Mouse (Mus musculus) kidney, postnatal 0 days (tissue): ENCODE data around the gene Rab44. TPM values are rescaled to one million over a fixed set of nuclear protein-coding genes. Genes with fewer than 3 reads are reported as not detected.

Source experiments
- ATAC-seq: fragments of 200-750 bp; cut with Nextera tagmentation; replicated peaks from 2 replicates; pipeline ENCODE4 v1.8.0; 2017; ENCODE audit warnings: low read depth, moderate number of reproducible peaks, moderate TSS enrichment, moderate library complexity; ENCODE audit not compliant: low FRiP score
- DNase-seq: peaks from one replicate; pipeline ENCODE4 v3.0.0-alpha.2; 2016; ENCODE audit warnings: low spot score
- H3K27ac ChIP-seq: fragments of 300-500 bp; sonication (generic); 2 replicates; pipeline ENCODE4 v1.5.1; 2014; ENCODE audit warnings: mild to moderate bottlenecking
- H3K27me3 ChIP-seq: fragments of 300-500 bp; sonication (generic); 2 replicates; pipeline ENCODE4 v1.6.1; 2014; ENCODE audit warnings: low read length, mixed read lengths; ENCODE audit not compliant: insufficient read depth
- H3K36me3 ChIP-seq: fragments of 300-500 bp; sonication (generic); 2 replicates; pipeline ENCODE4 v1.6.1; 2014; ENCODE audit warnings: low read length, mixed read lengths; ENCODE audit not compliant: insufficient read depth
- H3K4me1 ChIP-seq: fragments of 300-500 bp; sonication (generic); replicated peaks from 2 replicates; pipeline ENCODE4 v1.6.1; 2014; ENCODE audit warnings: antibody characterized with exemption, low read length, mixed read lengths; ENCODE audit not compliant: insufficient read depth
- H3K4me2 ChIP-seq: fragments of 300-500 bp; sonication (generic); 2 replicates; pipeline ENCODE4 v1.6.1; 2014; ENCODE audit warnings: mild to moderate bottlenecking, low read length, moderate library complexity, mixed read lengths
- H3K4me3 ChIP-seq: fragments of 300-500 bp; sonication (generic); replicated peaks from 2 replicates; pipeline ENCODE4 v1.5.1; 2014; ENCODE audit warnings: low read depth, low read length
- H3K9ac ChIP-seq: fragments of 300-500 bp; sonication (generic); 2 replicates; pipeline ENCODE4 v1.6.1; 2014; ENCODE audit warnings: low read depth, low read length
- H3K9me3 ChIP-seq: fragments of 300-500 bp; sonication (generic); replicated peaks from 2 replicates; pipeline ENCODE4 v1.6.1; 2016; ENCODE audit warnings: low read length, inconsistent platforms, mixed read lengths
- CTCF ChIP-seq: IDR thresholded peaks from 2 replicates; pipeline ENCODE4 v1.5.1; 2016; ENCODE audit warnings: antibody characterized with exemption, low read depth, mild to moderate bottlenecking, moderate library complexity
- WGBS: fragments of 180-500 bp; shearing (Covaris S2); extraction: QIAGEN DNeasy Blood & Tissue Kit; methylation state at CpG from one replicate; pipeline ENCODE4 v1.1.7; 2014; 5-methylcytosine and 5-hydroxymethylcytosine counted together
- polyA plus RNA-seq: library from polyadenylated mRNA; unstranded; fragments of >200 nt; fragmentation: Nextera tagmentation; extraction: Ambion mirVana; gene quantifications from 2 replicates; pipeline ENCODE4 v1.2.1, GENCODE M21; 2015

Rab44 gene
- polyA plus RNA-seq, 1 experiment from 2014 or later: 0.21 TPM

GRCm38 (mm10) chr17:29137906-29138305 is 24.0 kb downstream of the Rab44 start:
- no peak overlapping the region for H3K4me3 ChIP-seq
- 83% methylated on average over 7 of the region's 7 CpGs for WGBS
- no peaks in the 10 kb centered on the region for H3K27me3 ChIP-seq
- ATAC-seq: no peak
- DNase-seq: no peak
- TF ChIP-seq CTCF: no peak
- no peak overlapping the region for H3K9ac ChIP-seq
- 0 out of 2 replicates have a peak, but pooled peaks cover 6% of the 10 kb centered on the region for H3K4me1 ChIP-seq
- H3K9me3 ChIP-seq: no peaks in the 10 kb centered on the region
- no peaks in the 10 kb centered on the region for H3K36me3 ChIP-seq
- no peak overlapping the region for H3K4me2 ChIP-seq
- no peak overlapping the region for H3K27ac ChIP-seq

GRCm38 (mm10) chr17:29141577-29141976 is 27.6 kb downstream of the Rab44 start:
- H3K9ac ChIP-seq: no peak overlapping the region
- H3K4me3 ChIP-seq: no peak overlapping the region
- no peaks in the 10 kb centered on the region for H3K36me3 ChIP-seq
- ATAC-seq: no peak
- WGBS: 87% methylated on average over 3 of the region's 3 CpGs
- no peaks in the 10 kb centered on the region for H3K4me1 ChIP-seq
- no peak overlapping the region for H3K27ac ChIP-seq
- H3K4me2 ChIP-seq: no peak overlapping the region
- H3K9me3 ChIP-seq: no peaks in the 10 kb centered on the region
- DNase-seq: no peak
- TF ChIP-seq CTCF: no peak
- no peaks in the 10 kb centered on the region for H3K27me3 ChIP-seq

- Histone ChIP-seq H3K27ac (no peak overlapping the region), H3K4me2 (no peak overlapping the region), H3K4me3 (no peak overlapping the region), H3K9ac (no peak overlapping the region), H3K27me3 (no peaks in the 10 kb centered on the region), H3K4me1 (no peaks in the 10 kb centered on the region), H3K9me3 (no peaks in the 10 kb centered on the region), H3K36me3 (no peaks in the 10 kb centered on the region)
- no peak for ATAC-seq
- TF ChIP-seq CTCF: no peak
- 74% methylated on average over 8 of the region's 8 CpGs for WGBS
- no peak for DNase-seq
Observed at GRCm38 (mm10) chr17:29143266-29143665, 29.3 kb downstream of the Rab44 start.

- 85% methylated on average over 12 of the region's 12 CpGs for WGBS
- no peak overlapping the region for H3K9ac ChIP-seq
- no peak for ATAC-seq
Observed at GRCm38 (mm10) chr17:29145101-29145500, 31.2 kb downstream of the Rab44 start.

GRCm38 (mm10) chr17:29147273-29147672 is 33.3 kb downstream of the Rab44 start:
- no peak overlapping the region for H3K9ac ChIP-seq
- no peaks in the 10 kb centered on the region for H3K36me3 ChIP-seq
- no peaks in the 10 kb centered on the region for H3K4me1 ChIP-seq
- no peak overlapping the region for H3K4me3 ChIP-seq
- ATAC-seq (no peak), DNase-seq (no peak)
- H3K27me3 ChIP-seq: no peaks in the 10 kb centered on the region
- no peaks in the 10 kb centered on the region for H3K9me3 ChIP-seq
- 80% methylated on average over 14 of the region's 14 CpGs for WGBS
- TF ChIP-seq CTCF: no peak
- H3K27ac ChIP-seq: no peak overlapping the region
- no peak overlapping the region for H3K4me2 ChIP-seq

More at GRCm38 (mm10) chr17:29145101-29145500, 31.2 kb downstream of the Rab44 start:
- no peak for DNase-seq
- H3K27me3 ChIP-seq: no peaks in the 10 kb centered on the region
- no peaks in the 10 kb centered on the region for H3K4me1 ChIP-seq
- no peaks in the 10 kb centered on the region for H3K36me3 ChIP-seq
- no peak overlapping the region for H3K27ac ChIP-seq
- no peak overlapping the region for H3K4me3 ChIP-seq
- no peaks in the 10 kb centered on the region for H3K9me3 ChIP-seq
- H3K4me2 ChIP-seq: no peak overlapping the region
- no peak for TF ChIP-seq CTCF

GRCm38 (mm10) chr17:29147773-29148172 is 33.8 kb downstream of the Rab44 start:
- ATAC-seq (no peak), DNase-seq (no peak)
- Histone ChIP-seq H3K9ac (no peak overlapping the region), H3K36me3 (no peaks in the 10 kb centered on the region), H3K4me1 (no peaks in the 10 kb centered on the region), H3K27me3 (no peaks in the 10 kb centered on the region), H3K4me2 (no peak overlapping the region), H3K4me3 (no peak overlapping the region), H3K9me3 (no peaks in the 10 kb centered on the region), H3K27ac (no peak overlapping the region)
- no peak for TF ChIP-seq CTCF
- 87% methylated on average over 6 of the region's 6 CpGs for WGBS

- Histone ChIP-seq H3K4me2 (no peak overlapping the region), H3K4me1 (no peaks in the 10 kb centered on the region), H3K27ac (no peak overlapping the region), H3K9ac (no peak overlapping the region), H3K9me3 (no peaks in the 10 kb centered on the region), H3K4me3 (no peak overlapping the region), H3K27me3 (no peaks in the 10 kb centered on the region), H3K36me3 (no peaks in the 10 kb centered on the region)
- DNase-seq (no peak), ATAC-seq (no peak)
- 74% methylated on average over 7 of the region's 7 CpGs for WGBS
- TF ChIP-seq CTCF: no peak
Observed at GRCm38 (mm10) chr17:29149766-29150165, 35.8 kb downstream of the Rab44 start.
